Comparison of ENCODE assay signal across 25 mouse cellular contexts in genomic region chr4:48591390-48591789, GRCm38 (mm10). TPM values are rescaled to one million over a fixed set of nuclear protein-coding genes. Genes with fewer than 3 reads are reported as not detected.
DNase-seq lines count a peak whose midpoint lies in the region; ATAC-seq and TF ChIP-seq lines count a peak whose summit lies in the region.
"Had no signal": no experiment of that assay in that cellular context is flagged by ENCODE, and none has a peak within 500 bp of the region (broad histone marks: within the 10 kb centered on the region; RNA-seq: fewer than 3 reads in every experiment).

No protein-coding gene starts in this region.

- no peak for ATAC-seq in frontal cortex, adult (ENCODE audit: low TSS enrichment)
- ATAC-seq: activated CD4-positive, CD25-positive, alpha-beta regulatory T cell, adult 4 months; CD4-positive, CD25-positive, alpha-beta regulatory T cell, adult 4 months; forebrain, embryonic 14.5 days; forebrain, embryonic 16.5 days had no signal

- H3K4me1 ChIP-seq in CH12.LX (ENCODE audit: control insufficient read depth in 1 of 2, insufficient read depth in 2 of 2) = peaks cover 16 to 50% of the 10 kb centered on the region in 2 experiments
- H3K4me1 ChIP-seq in cortical plate, adult 2 months (ENCODE audit: control insufficient read depth, insufficient read depth, low read length) = peaks cover 13% of the 10 kb centered on the region; the same call in 1 of the 2 replicates

- TF ChIP-seq RAD21 in CH12.LX (IDR thresholded peaks at IDR 0.05; ENCODE audit: low read depth, low read length) = no peak

- H3K9me3 ChIP-seq in CH12.LX (replicated peaks; ENCODE audit: low read length) = peaks cover 3% of the 10 kb centered on the region
- H3K9me3 ChIP-seq: embryonic facial prominence, embryonic 13.5 days; embryonic facial prominence, embryonic 15.5 days; forebrain, embryonic 12.5 days had no signal

- no peak for TF ChIP-seq EP300 in CH12.LX (IDR thresholded peaks at IDR 0.05; ENCODE audit: low read length)

- no peaks in the 10 kb centered on the region for H3K27me3 ChIP-seq in CH12.LX (replicated peaks)
- H3K27me3 ChIP-seq: embryonic facial prominence, embryonic 13.5 days; embryonic facial prominence, embryonic 15.5 days; forebrain, embryonic 12.5 days had no signal

- no peaks in the 10 kb centered on the region for H3K36me3 ChIP-seq in CH12.LX (replicated peaks in 1 of 2; ENCODE audit: control insufficient read depth in 1 of 2, insufficient read depth in 1 of 2, low read length in 1 of 2)
- H3K36me3 ChIP-seq: embryonic facial prominence, embryonic 15.5 days had no signal

- no peak for TF ChIP-seq CTCF in layer of hippocampus, adult 2 months (conservative IDR thresholded peaks at IDR 0.05)
- no peak for TF ChIP-seq CTCF in CH12.LX (conservative IDR thresholded peaks at IDR 0.05 in 1 of 2, IDR thresholded peaks at IDR 0.05 in 1 of 2; ENCODE audit: low read depth in 2 of 2, low read length in 2 of 2)
- no peak for TF ChIP-seq CTCF in cortical plate, adult 2 months (IDR thresholded peaks at IDR 0.05; ENCODE audit: extremely low read depth, insufficient read depth, low read length)

- no peak overlapping the region for H3K4me2 ChIP-seq in CH12.LX (ENCODE audit: insufficient read depth, low read depth, poor library complexity, severe bottlenecking)
- H3K4me2 ChIP-seq: embryonic facial prominence, embryonic 13.5 days; embryonic facial prominence, embryonic 15.5 days; forebrain, embryonic 12.5 days had no signal

- dilution Hi-C loops in CH12.LX (cut with MboI; ENCODE audit: extremely low pct_ligation_motif_present, extremely low pct_unique_long_range_greater_than_20kb, low sequenced_read_pairs) = no loop called here

- in situ Hi-C loops in CH12.LX (cut with MboI; ENCODE audit: low pct_ligation_motif_present, low pct_unique_long_range_greater_than_20kb, low sequenced_read_pairs) = no loop called here

- no peak for TF ChIP-seq POLR2A in CH12.LX (IDR thresholded peaks at IDR 0.05; ENCODE audit: low read depth, low read length)
- no peak for TF ChIP-seq POLR2A in cortical plate, adult 2 months (IDR thresholded peaks at IDR 0.05; ENCODE audit: extremely low read depth, insufficient read depth, low read length)

- H3K27ac ChIP-seq in layer of hippocampus, adult 2 months = peak overlapping the region; percentile 20; the same call in 1 of the 2 replicates
- no peak overlapping the region for H3K27ac ChIP-seq in CH12.LX (ENCODE audit: insufficient read depth, low read depth)
- peak overlapping the region; percentile 51; the same call in 1 of the 2 replicates for H3K27ac ChIP-seq in cortical plate, adult 2 months (ENCODE audit: insufficient read depth, low read length)
- H3K27ac ChIP-seq: embryonic facial prominence, embryonic 13.5 days; embryonic facial prominence, embryonic 15.5 days; forebrain, embryonic 10.5 days; forebrain, embryonic 12.5 days had no signal

- DNase-seq in layer of hippocampus, adult 2 months (ENCODE audit: low spot score in 2 of 2) = no peak
- no peak for DNase-seq in layer of hippocampus, adult 9-10 months (ENCODE audit: low spot score)
- no peak for DNase-seq in CH12.LX (ENCODE audit: extremely low read depth)
- DNase-seq in thymus, adult 18-20 months = no peak
- DNase-seq: adrenal gland, adult 8-10 months; adrenal gland, postnatal 14 days; adrenal gland, postnatal 36 days; cerebellum, adult 11-12 months; cerebellum, adult 2 months; cerebellum, adult 9-10 months; cerebellum, postnatal 10 days; cerebellum, postnatal 25 days; embryo, embryonic 11 days had no signal

- H3K9ac ChIP-seq in CH12.LX (ENCODE audit: insufficient read depth, low read depth) = peak overlapping the region; percentile 29; the same call in 1 of the 2 replicates
- H3K9ac ChIP-seq: embryonic facial prominence, embryonic 13.5 days; embryonic facial prominence, embryonic 15.5 days; forebrain, embryonic 12.5 days had no signal

- peaks cover 2% of the 10 kb centered on the region; the same call in 1 of the 2 replicates for H3K79me2 ChIP-seq in CH12.LX (replicated peaks; ENCODE audit: control insufficient read depth, extremely low read depth, insufficient read depth, poor library complexity, severe bottlenecking)

- H3K4me3 ChIP-seq in layer of hippocampus, adult 2 months = no peak overlapping the region
- H3K4me3 ChIP-seq in CH12.LX (replicated peaks in 1 of 3; ENCODE audit: low read depth in 2 of 3, low read length in 2 of 3, poor library complexity in 1 of 3) = no peak overlapping the region
- no peak overlapping the region for H3K4me3 ChIP-seq in cortical plate, adult 2 months (ENCODE audit: insufficient read depth, low read length)
- H3K4me3 ChIP-seq: embryonic facial prominence, embryonic 13.5 days; embryonic facial prominence, embryonic 15.5 days; erythroblast, embryonic 14.5 days; forebrain, embryonic 10.5 days; forebrain, embryonic 12.5 days had no signal

TF ChIP-seq in CH12.LX, 34 proteins besides CTCF, POLR2A, EP300 and RAD21:
- TF ChIP-seq USF2 (conservative IDR thresholded peaks at IDR 0.05; ENCODE audit: low read depth, low read length) (no peak), CHD1 (IDR thresholded peaks at IDR 0.05; ENCODE audit: low read depth, low read length) (no peak), NELFE (IDR thresholded peaks at IDR 0.05; ENCODE audit: low read depth, low read length) (no peak)

RNA-seq across cellular contexts. Expression of gene Tmeff1, which starts 6.4 kb away (rescaled TPM):
- 100 to 1,000 TPM; 122 to 130 TPM for total RNA-seq in layer of hippocampus, adult 2 months (2021)
- total RNA-seq in CH12.LX (2012; rRNA removed) (29.6 and 29.9 TPM in 2 replicates), CH12.LX (2014; rRNA removed) (32.4 and 37.3 TPM in 2 replicates)
- polyA plus RNA-seq in CH12.LX (2012; ENCODE audit: insufficient read length, low read depth) = 23.3 and 25.5 TPM in 2 replicates
- polyA plus RNA-seq in cortical plate, adult 2 months (2012; rRNA removed) = 99.5 and 106 TPM in 2 replicates
- total RNA-seq: MEL had no signal
- polyA plus RNA-seq: activated CD4-positive, CD25-positive, alpha-beta regulatory T cell, adult 4 months had no signal

RNA-seq across cellular contexts. Expression of gene Msantd3, which starts 51.7 kb away (rescaled TPM):
- 10 to 100 TPM; 20.0 to 22.9 TPM for total RNA-seq in layer of hippocampus, adult 2 months (2021)
- not detected in 2 replicates for total RNA-seq in CH12.LX (2012; rRNA removed)
- total RNA-seq in CH12.LX (2014; rRNA removed) = not detected in 2 replicates
- polyA plus RNA-seq in CH12.LX (2012; ENCODE audit: insufficient read length, low read depth) = not detected in 2 replicates
- polyA plus RNA-seq in cortical plate, adult 2 months (2012; rRNA removed) = 23.6 and 23.9 TPM in 2 replicates
- total RNA-seq: MEL had no signal
- polyA plus RNA-seq: activated CD4-positive, CD25-positive, alpha-beta regulatory T cell, adult 4 months; CD4-positive, CD25-positive, alpha-beta regulatory T cell, adult 4 months; erythroblast, embryonic 14.5 days had no signal

Comparison
In these comparisons a context has a peak if more than half of its experiments do, and no peak if none do; other contexts are left out.
1. RNA of gene Msantd3, which starts 51.7 kb away (total RNA-seq): 20.0 to 22.9 TPM in layer of hippocampus, adult 2 months; not detected in CH12.LX; every median in the first group is over 10 times any median in the second.